Mouse (Mus musculus) cerebellum, adult 11 months (tissue): ENCODE measurements around the gene Gm30191.

Source experiments
- DNase-seq: peaks from one replicate; pipeline ENCODE4 v3.0.0; 2022

Gm30191 gene

GRCm38 (mm10) chr4:134246719-134247258, at the start of gene Gm30191:
Gene Gm30191 (plus strand): TSS chr4:134246935.
- DNase-seq: peak; percentile 19

GRCm38 (mm10) chr4:134199371-134199770, 47.4 kb upstream of the Gm30191 start:
- no peak for DNase-seq

GRCm38 (mm10) chr4:134202904-134203303, 43.8 kb upstream of the Gm30191 start, which contains the start of gene Gm7534:
Gene Gm7534 (minus strand): TSS chr4:134203004.
- no peak for DNase-seq

- no peak for DNase-seq
These were observed 43.3 kb upstream of the Gm30191 start for GRCm38 (mm10) chr4:134203340-134203896.

GRCm38 (mm10) chr4:134206488-134207053, 40.2 kb upstream of the Gm30191 start:
- no peak for DNase-seq

- DNase-seq: no peak
These were observed 23.7 kb upstream of the Gm30191 start for GRCm38 (mm10) chr4:134222793-134223600.

GRCm38 (mm10) chr4:134227194-134227593, 19.5 kb upstream of the Gm30191 start, which contains the start of gene Catsper4:
Gene Catsper4 (minus strand): TSS chr4:134227383.
- no peak for DNase-seq

GRCm38 (mm10) chr4:134230431-134230830, 16.3 kb upstream of the Gm30191 start:
- DNase-seq: no peak

GRCm38 (mm10) chr4:134234876-134235275, 11.9 kb upstream of the Gm30191 start:
- DNase-seq: no peak

GRCm38 (mm10) chr4:134237582-134238278, 9.0 kb upstream of the Gm30191 start:
- DNase-seq: no peak

- DNase-seq: peak; percentile 63
These were observed 8.5 kb upstream of the Gm30191 start, which contains the start of gene Cnksr1 for GRCm38 (mm10) chr4:134238279-134238651. Gene Cnksr1 (minus strand): TSS chr4:134238399.

GRCm38 (mm10) chr4:134238686-134239085, 8.0 kb upstream of the Gm30191 start:
- DNase-seq: no peak

GRCm38 (mm10) chr4:134243516-134244250, 3.1 kb upstream of the Gm30191 start, which contains the start of gene E130218I03Rik:
Gene E130218I03Rik (plus strand): TSS chr4:134243662.
- DNase-seq: no peak

GRCm38 (mm10) chr4:134245148-134245843, 1.4 kb upstream of the Gm30191 start, which contains the start of gene Zfp593:
Gene Zfp593 (minus strand): TSS chr4:134245592.
- DNase-seq: peak; percentile 93

- DNase-seq: peak; percentile 11
These were observed 479 bp upstream of the Gm30191 start for GRCm38 (mm10) chr4:134246256-134246655.

- DNase-seq: peak; percentile 40
These were observed 2.9 kb downstream of the Gm30191 start for GRCm38 (mm10) chr4:134249651-134250050.

- DNase-seq: no peak
These were observed 3.6 kb downstream of the Gm30191 start for GRCm38 (mm10) chr4:134250116-134250929.

GRCm38 (mm10) chr4:134250930-134251240, 4.2 kb downstream of the Gm30191 start:
- no peak for DNase-seq

GRCm38 (mm10) chr4:134251241-134252130, 4.8 kb downstream of the Gm30191 start:
- DNase-seq: peak; percentile 13
